Mouse (Mus musculus) heart, adult 2 months (tissue): Measurements from ENCODE around the gene Nutm1.

Source experiments
- CTCF ChIP-seq: fragments of 200-600 bp; IDR thresholded peaks from 2 replicates; pipeline ENCODE4 v1.8.1; 2022; ENCODE audit warnings: antibody characterized with exemption, mild to moderate bottlenecking, moderate library complexity
- POLR2A ChIP-seq: fragments of 200-500 bp; IDR thresholded peaks from 2 replicates; pipeline ENCODE4 v1.6.1; 2011; ENCODE audit warnings: mild to moderate bottlenecking, low read depth, low read length, control low read depth; ENCODE audit not compliant: insufficient read depth

GRCm38 (mm10) chr2:112238006-112238405 is 21.1 kb downstream of the Nutm1 start:
- TF ChIP-seq CTCF (no peak), POLR2A (no peak)
